Mouse (Mus musculus): ENCODE measurements around the gene Igsf11. TPM values are rescaled to one million over a fixed set of nuclear protein-coding genes. Genes with fewer than 3 reads are reported as not detected.

Gene Igsf11
- polyA plus RNA-seq, 1 experiment from 2014 or later, result 0.31 TPM

DNA sequence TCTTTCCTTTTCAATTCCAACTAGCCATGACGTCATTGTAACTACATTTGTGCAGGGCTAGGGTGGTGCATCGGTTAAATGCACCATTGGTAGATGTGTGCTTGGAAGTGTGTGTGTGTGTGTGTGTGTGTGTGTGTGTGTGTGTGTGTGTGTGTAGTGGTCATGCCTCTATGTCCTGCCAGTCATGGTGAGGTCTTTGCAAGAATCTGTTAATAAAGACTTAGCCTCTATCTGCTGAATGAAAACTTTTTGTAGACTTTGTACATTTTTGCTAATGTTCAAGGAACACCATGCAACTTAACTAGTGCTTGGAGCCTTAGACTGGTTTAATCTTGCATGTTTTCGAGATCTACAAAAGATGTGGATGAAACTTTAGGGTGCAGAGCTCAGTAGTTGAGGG lies 48.3 kb downstream of the Igsf11 start:
- Histone ChIP-seq H3K4me1 (replicated peaks) (peaks cover 14% of the 10 kb centered on the region), H3K36me3 (no peaks in the 10 kb centered on the region), H3K9me3 (replicated peaks) (no peaks in the 10 kb centered on the region), H3K9ac (no peak overlapping the region), H3K4me2 (no peak overlapping the region), H3K27ac (ENCODE audit: poor library complexity, severe bottlenecking) (no peak overlapping the region), H3K4me3 (no peak overlapping the region), H3K27me3 (replicated peaks) (no peaks in the 10 kb centered on the region)
- 81% methylated on average over 3 of the region's 3 CpGs for WGBS
- no peak for ATAC-seq (ENCODE audit: insufficient number of reproducible peaks, low FRiP score)

DNA sequence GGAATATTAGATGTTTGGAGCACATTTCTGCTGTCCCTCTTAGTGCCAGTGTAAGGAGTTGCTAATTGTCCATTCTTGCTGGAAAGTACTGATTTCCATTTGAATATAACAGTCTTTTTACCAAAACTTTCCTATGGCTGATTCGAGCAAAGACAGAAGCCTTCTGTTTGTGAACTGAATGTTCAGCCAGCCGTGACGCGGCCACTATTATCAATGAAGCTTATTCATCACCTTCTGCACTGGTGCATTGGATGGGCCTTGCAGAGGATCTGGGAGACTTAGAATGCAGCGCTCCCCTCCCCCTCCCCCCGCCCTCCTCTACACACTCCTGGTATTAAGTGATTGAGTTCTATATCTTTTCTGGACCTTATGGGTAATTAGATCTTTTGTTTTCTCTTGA lies 48.8 kb downstream of the Igsf11 start:
- ATAC-seq (ENCODE audit: insufficient number of reproducible peaks, low FRiP score), result no peak
- H3K27me3 ChIP-seq (replicated peaks), result no peaks in the 10 kb centered on the region
- no peaks in the 10 kb centered on the region for H3K36me3 ChIP-seq
- H3K9me3 ChIP-seq (replicated peaks), result no peaks in the 10 kb centered on the region
- H3K9ac ChIP-seq, result no peak overlapping the region
- H3K4me1 ChIP-seq (replicated peaks), result peaks cover 14% of the 10 kb centered on the region
- no peak overlapping the region for H3K4me2 ChIP-seq
- no peak overlapping the region for H3K27ac ChIP-seq (ENCODE audit: poor library complexity, severe bottlenecking)
- no peak overlapping the region for H3K4me3 ChIP-seq
- WGBS, result 62% methylated on average over 6 of the region's 6 CpGs

- Histone ChIP-seq H3K27ac (ENCODE audit: poor library complexity, severe bottlenecking) (no peak overlapping the region), H3K4me3 (no peak overlapping the region), H3K4me2 (no peak overlapping the region), H3K27me3 (replicated peaks) (no peaks in the 10 kb centered on the region), H3K9me3 (replicated peaks) (no peaks in the 10 kb centered on the region), H3K4me1 (replicated peaks) (peaks cover 14% of the 10 kb centered on the region), H3K36me3 (no peaks in the 10 kb centered on the region), H3K9ac (no peak overlapping the region)
- ATAC-seq (ENCODE audit: insufficient number of reproducible peaks, low FRiP score), result no peak
- WGBS, result 24% methylated on average over 5 of the region's 5 CpGs
These were observed 51.5 kb downstream of the Igsf11 start for GRCm38 (mm10) chr16:38943706-38944550.

- Histone ChIP-seq H3K27me3 (replicated peaks) (no peaks in the 10 kb centered on the region), H3K4me2 (no peak overlapping the region), H3K4me1 (replicated peaks) (peaks cover 14% of the 10 kb centered on the region), H3K9ac (no peak overlapping the region), H3K36me3 (no peaks in the 10 kb centered on the region), H3K27ac (ENCODE audit: poor library complexity, severe bottlenecking) (no peak overlapping the region), H3K9me3 (replicated peaks) (no peaks in the 10 kb centered on the region), H3K4me3 (no peak overlapping the region)
- no peak for ATAC-seq (ENCODE audit: insufficient number of reproducible peaks, low FRiP score)
- 76% methylated on average over 7 of the region's 7 CpGs for WGBS
These were observed 52.6 kb downstream of the Igsf11 start for GRCm38 (mm10) chr16:38945111-38945510.

DNA sequence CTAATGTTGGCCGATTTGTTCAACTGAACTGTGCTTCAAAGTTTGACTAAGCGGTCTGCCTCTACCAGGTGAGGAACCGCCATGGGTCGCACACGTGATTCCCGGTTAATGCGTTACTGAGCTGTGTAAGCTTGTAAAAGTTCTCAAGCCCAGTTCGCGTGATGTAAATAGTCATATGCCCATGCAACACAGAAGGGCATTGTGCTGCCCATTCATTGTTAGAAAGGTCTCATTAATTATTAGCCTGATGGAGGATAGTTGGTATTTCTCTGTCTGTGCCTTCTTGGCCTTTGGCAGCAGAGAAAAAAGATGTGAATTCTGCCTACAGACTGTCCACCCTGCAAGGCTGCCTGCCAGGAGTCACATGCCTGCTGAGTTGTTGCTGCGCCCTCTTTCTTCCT lies 53.1 kb downstream of the Igsf11 start:
- WGBS, result 86% methylated on average over 10 of the region's 10 CpGs
- Histone ChIP-seq H3K9ac (no peak overlapping the region), H3K36me3 (no peaks in the 10 kb centered on the region), H3K9me3 (replicated peaks) (no peaks in the 10 kb centered on the region), H3K4me2 (no peak overlapping the region), H3K27me3 (replicated peaks) (no peaks in the 10 kb centered on the region), H3K4me3 (no peak overlapping the region), H3K27ac (ENCODE audit: poor library complexity, severe bottlenecking) (no peak overlapping the region), H3K4me1 (replicated peaks) (peaks cover 14% of the 10 kb centered on the region)
- no peak for ATAC-seq (ENCODE audit: insufficient number of reproducible peaks, low FRiP score)

GRCm38 (mm10) chr16:38946453-38946852 lies 54.0 kb downstream of the Igsf11 start:
- Histone ChIP-seq H3K9ac (no peak overlapping the region), H3K4me1 (replicated peaks) (peaks cover 19% of the 10 kb centered on the region), H3K4me3 (no peak overlapping the region), H3K36me3 (no peaks in the 10 kb centered on the region), H3K27me3 (replicated peaks) (no peaks in the 10 kb centered on the region), H3K4me2 (no peak overlapping the region), H3K27ac (ENCODE audit: poor library complexity, severe bottlenecking) (no peak overlapping the region), H3K9me3 (replicated peaks) (no peaks in the 10 kb centered on the region)
- WGBS, result 61% methylated on average over 7 of the region's 7 CpGs
- no peak for ATAC-seq (ENCODE audit: insufficient number of reproducible peaks, low FRiP score)

- Histone ChIP-seq H3K4me1 (replicated peaks) (peaks cover 22% of the 10 kb centered on the region), H3K27ac (ENCODE audit: poor library complexity, severe bottlenecking) (no peak overlapping the region), H3K9me3 (replicated peaks) (no peaks in the 10 kb centered on the region), H3K27me3 (replicated peaks) (no peaks in the 10 kb centered on the region), H3K4me2 (no peak overlapping the region), H3K4me3 (no peak overlapping the region), H3K36me3 (no peaks in the 10 kb centered on the region), H3K9ac (no peak overlapping the region)
- no peak for ATAC-seq (ENCODE audit: insufficient number of reproducible peaks, low FRiP score)
- WGBS, result 83% methylated on average over 7 of the region's 7 CpGs
These were observed 54.8 kb downstream of the Igsf11 start for GRCm38 (mm10) chr16:38947141-38947879.

DNA sequence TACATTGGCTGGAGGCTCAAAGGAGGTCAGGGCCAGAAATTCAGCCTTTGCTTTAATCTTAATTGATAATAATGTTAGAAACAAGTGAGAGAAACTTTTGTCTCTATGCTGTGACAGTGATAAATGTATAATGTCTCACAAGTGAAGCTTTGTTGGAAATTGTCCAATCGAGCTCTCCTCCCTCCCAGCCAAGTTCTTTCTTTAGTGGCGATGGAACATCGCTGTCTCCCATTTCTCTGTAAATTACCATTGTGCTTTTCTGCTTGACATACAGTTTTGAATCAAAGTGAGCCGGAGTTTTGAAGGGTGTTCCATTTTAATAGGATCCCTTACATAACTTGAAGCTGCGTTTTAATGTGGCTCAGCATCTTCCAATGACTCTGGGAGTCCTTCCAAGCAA lies 56.0 kb downstream of the Igsf11 start:
- no peaks in the 10 kb centered on the region for H3K27me3 ChIP-seq (replicated peaks)
- H3K27ac ChIP-seq (ENCODE audit: poor library complexity, severe bottlenecking), result no peak overlapping the region
- H3K36me3 ChIP-seq, result no peaks in the 10 kb centered on the region
- H3K9me3 ChIP-seq (replicated peaks), result peaks cover 2% of the 10 kb centered on the region; the same call in 1 of the 2 replicates
- H3K4me2 ChIP-seq, result no peak overlapping the region
- no peak for ATAC-seq (ENCODE audit: insufficient number of reproducible peaks, low FRiP score)
- H3K4me1 ChIP-seq (replicated peaks), result peaks cover 23% of the 10 kb centered on the region
- H3K4me3 ChIP-seq, result no peak overlapping the region
- no peak overlapping the region for H3K9ac ChIP-seq
- 75% methylated on average over 5 of the region's 5 CpGs for WGBS

- Histone ChIP-seq H3K27me3 (replicated peaks) (no peaks in the 10 kb centered on the region), H3K9ac (no peak overlapping the region), H3K4me1 (replicated peaks) (peaks cover 17% of the 10 kb centered on the region), H3K4me2 (no peak overlapping the region), H3K9me3 (replicated peaks) (peaks cover 9% of the 10 kb centered on the region; the same call in 1 of the 2 replicates), H3K36me3 (no peaks in the 10 kb centered on the region), H3K4me3 (no peak overlapping the region), H3K27ac (ENCODE audit: poor library complexity, severe bottlenecking) (no peak overlapping the region)
- WGBS, result 90% methylated on average over 3 of the region's 3 CpGs
- no peak for ATAC-seq (ENCODE audit: insufficient number of reproducible peaks, low FRiP score)
These were observed 60.4 kb downstream of the Igsf11 start for GRCm38 (mm10) chr16:38952881-38953280.

DNA sequence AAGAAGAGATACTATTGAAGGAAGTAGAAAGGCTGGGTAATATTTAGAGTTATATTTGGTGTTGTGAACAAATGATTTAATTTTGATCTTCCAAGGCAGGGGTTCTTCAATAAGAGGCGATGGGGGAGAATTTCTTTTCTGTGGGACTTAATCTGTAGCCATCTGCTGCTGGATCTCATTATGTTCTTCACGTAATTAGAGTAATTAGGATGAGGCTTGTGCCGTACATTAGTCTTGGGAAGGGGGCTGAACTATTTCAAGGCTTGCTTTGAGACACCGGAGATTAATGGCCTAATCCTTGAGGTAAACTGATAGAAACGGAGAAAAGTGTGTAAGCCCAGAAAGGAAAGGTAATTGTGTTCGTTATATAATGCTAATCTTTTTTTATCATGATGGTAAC lies 61.4 kb downstream of the Igsf11 start:
- Histone ChIP-seq H3K9me3 (replicated peaks) (peaks cover 9% of the 10 kb centered on the region; the same call in 1 of the 2 replicates), H3K4me2 (no peak overlapping the region), H3K27ac (ENCODE audit: poor library complexity, severe bottlenecking) (no peak overlapping the region), H3K9ac (no peak overlapping the region), H3K36me3 (no peaks in the 10 kb centered on the region), H3K4me3 (no peak overlapping the region), H3K27me3 (replicated peaks) (no peaks in the 10 kb centered on the region), H3K4me1 (replicated peaks) (peaks cover 17% of the 10 kb centered on the region)
- 84% methylated on average over 6 of the region's 6 CpGs for WGBS
- ATAC-seq (ENCODE audit: insufficient number of reproducible peaks, low FRiP score), result no peak

- 72% methylated on average over 16 of the region's 16 CpGs for WGBS
- Histone ChIP-seq H3K9me3 (replicated peaks) (peaks cover 9% of the 10 kb centered on the region; the same call in 1 of the 2 replicates), H3K9ac (no peak overlapping the region), H3K4me1 (replicated peaks) (peaks cover 17% of the 10 kb centered on the region), H3K4me2 (no peak overlapping the region), H3K36me3 (no peaks in the 10 kb centered on the region), H3K27me3 (replicated peaks) (no peaks in the 10 kb centered on the region), H3K4me3 (no peak overlapping the region), H3K27ac (ENCODE audit: poor library complexity, severe bottlenecking) (no peak overlapping the region)
- ATAC-seq (ENCODE audit: insufficient number of reproducible peaks, low FRiP score), result no peak
These were observed 62.2 kb downstream of the Igsf11 start for GRCm38 (mm10) chr16:38954501-38955288.
